Mouse (Mus musculus) stomach, postnatal 0 days (tissue): ENCODE results near the gene Myo5c.

Source experiments
- CTCF ChIP-seq: IDR thresholded peaks from 2 replicates; pipeline ENCODE4 v1.5.1; 2016; ENCODE audit warnings: antibody characterized with exemption, low read depth, mild to moderate bottlenecking, moderate library complexity
- EP300 ChIP-seq: optimal IDR thresholded peaks from 2 replicates; pipeline ENCODE3; 2016; ENCODE audit warnings: antibody characterized with exemption

DNA sequence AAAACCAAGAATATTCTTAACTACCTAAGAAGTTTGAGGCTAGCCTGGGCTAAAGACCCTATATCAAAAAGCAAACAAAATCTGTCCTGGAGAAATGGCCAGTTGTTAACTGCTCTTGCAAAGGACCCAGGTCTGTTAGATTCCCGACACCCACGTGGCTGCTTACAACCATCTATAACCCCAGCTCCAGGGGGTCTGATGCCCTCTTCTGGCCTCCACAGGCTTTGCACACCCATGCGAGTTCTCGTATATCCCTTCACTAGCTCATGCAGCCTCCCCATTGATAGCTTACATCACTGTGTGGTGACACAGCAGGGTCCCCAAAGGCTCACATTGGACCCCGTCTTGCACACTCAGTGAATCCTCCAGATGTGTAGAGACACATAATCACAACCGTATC, 53.5 kb downstream of the Myo5c start:
- TF ChIP-seq CTCF (peak; percentile 29), EP300 (no peak)
